Mouse (Mus musculus): ENCODE measurements around the gene Pear1. TPM values are rescaled to one million over a fixed set of nuclear protein-coding genes. Genes with fewer than 3 reads are reported as not detected.

The Pear1 gene
- polyA plus RNA-seq, 1 experiment from 2014 or later, result 5.7 TPM

- peaks cover 10% of the 10 kb centered on the region for H3K27me3 ChIP-seq
- ATAC-seq (ENCODE audit: insufficient read depth), result no peak
- no peaks in the 10 kb centered on the region for H3K36me3 ChIP-seq (replicated peaks)
- H3K27ac ChIP-seq (replicated peaks), result no peak overlapping the region
- 77% methylated on average over 25 of the region's 25 CpGs for WGBS (ENCODE audit: insufficient replicate concordance)
- no peaks in the 10 kb centered on the region for H3K4me1 ChIP-seq (replicated peaks)
- no peak overlapping the region for H3K9ac ChIP-seq
- no peaks in the 10 kb centered on the region for H3K9me3 ChIP-seq (replicated peaks)
- H3K4me2 ChIP-seq, result no peak overlapping the region
- no peak overlapping the region for H3K4me3 ChIP-seq (replicated peaks)
Observed at GRCm38 (mm10) chr3:87783282-87784023, 40.7 kb downstream of the Pear1 start.

GRCm38 (mm10) chr3:87779086-87779485 is 45.0 kb downstream of the Pear1 start:
- WGBS (ENCODE audit: insufficient replicate concordance), result 48% methylated on average over 2 of the region's 2 CpGs
- no peaks in the 10 kb centered on the region for H3K4me1 ChIP-seq (replicated peaks)
- no peak for ATAC-seq (ENCODE audit: insufficient read depth)

GRCm38 (mm10) chr3:87778283-87778682 is 45.8 kb downstream of the Pear1 start:
- 58% methylated on average over 23 of the region's 23 CpGs for WGBS (ENCODE audit: insufficient replicate concordance)
- no peak overlapping the region for H3K27ac ChIP-seq (replicated peaks)
- H3K4me3 ChIP-seq (replicated peaks), result no peak overlapping the region
- H3K4me2 ChIP-seq, result no peak overlapping the region
- no peaks in the 10 kb centered on the region for H3K9me3 ChIP-seq (replicated peaks)
- no peak overlapping the region for H3K9ac ChIP-seq
- ATAC-seq (ENCODE audit: insufficient read depth), result no peak
- no peaks in the 10 kb centered on the region; the same call in 1 of the 2 replicates for H3K4me1 ChIP-seq (replicated peaks)
- H3K27me3 ChIP-seq, result peaks cover 22% of the 10 kb centered on the region
- H3K36me3 ChIP-seq (replicated peaks), result no peaks in the 10 kb centered on the region

More at GRCm38 (mm10) chr3:87779086-87779485, 45.0 kb downstream of the Pear1 start:
- Histone ChIP-seq H3K4me2 (no peak overlapping the region), H3K27ac (replicated peaks) (no peak overlapping the region), H3K27me3 (peaks cover 22% of the 10 kb centered on the region), H3K9me3 (replicated peaks) (no peaks in the 10 kb centered on the region), H3K9ac (no peak overlapping the region), H3K4me3 (replicated peaks) (no peak overlapping the region), H3K36me3 (replicated peaks) (no peaks in the 10 kb centered on the region)

- peaks cover 37% of the 10 kb centered on the region for H3K27me3 ChIP-seq
- no peak overlapping the region for H3K27ac ChIP-seq (replicated peaks)
- ATAC-seq (ENCODE audit: insufficient read depth), result peak; percentile 51
- 21% methylated on average over 6 of the region's 6 CpGs for WGBS (ENCODE audit: insufficient replicate concordance)
- H3K9me3 ChIP-seq (replicated peaks), result no peaks in the 10 kb centered on the region
- H3K4me3 ChIP-seq (replicated peaks), result no peak overlapping the region
- peaks cover 4% of the 10 kb centered on the region for H3K4me1 ChIP-seq (replicated peaks)
- H3K4me2 ChIP-seq, result no peak overlapping the region
- H3K36me3 ChIP-seq (replicated peaks), result no peaks in the 10 kb centered on the region
- no peak overlapping the region for H3K9ac ChIP-seq
Observed at GRCm38 (mm10) chr3:87771088-87771487, 53.0 kb downstream of the Pear1 start.

- H3K4me2 ChIP-seq, result no peak overlapping the region
- peaks cover 5% of the 10 kb centered on the region for H3K4me1 ChIP-seq (replicated peaks)
- no peak for ATAC-seq (ENCODE audit: insufficient read depth)
- H3K9me3 ChIP-seq (replicated peaks), result no peaks in the 10 kb centered on the region
- H3K36me3 ChIP-seq (replicated peaks), result no peaks in the 10 kb centered on the region
- H3K4me3 ChIP-seq (replicated peaks), result no peak overlapping the region
- H3K9ac ChIP-seq, result no peak overlapping the region
- no peak overlapping the region for H3K27ac ChIP-seq (replicated peaks)
- peaks cover 42% of the 10 kb centered on the region for H3K27me3 ChIP-seq
- 1% methylated on average over 4 of the region's 4 CpGs for WGBS (ENCODE audit: insufficient replicate concordance)
Observed at GRCm38 (mm10) chr3:87770280-87770679, 53.8 kb downstream of the Pear1 start.

GRCm38 (mm10) chr3:87769506-87769905 is 54.6 kb downstream of the Pear1 start:
- no peaks in the 10 kb centered on the region for H3K36me3 ChIP-seq (replicated peaks)
- H3K4me2 ChIP-seq, result no peak overlapping the region
- no peak overlapping the region for H3K27ac ChIP-seq (replicated peaks)
- H3K4me1 ChIP-seq (replicated peaks), result peaks cover 12% of the 10 kb centered on the region
- H3K9ac ChIP-seq, result no peak overlapping the region
- 60% methylated on average over 8 of the region's 8 CpGs for WGBS (ENCODE audit: insufficient replicate concordance)
- ATAC-seq (ENCODE audit: insufficient read depth), result no peak
- peaks cover 49% of the 10 kb centered on the region for H3K27me3 ChIP-seq
- no peaks in the 10 kb centered on the region for H3K9me3 ChIP-seq (replicated peaks)
- H3K4me3 ChIP-seq (replicated peaks), result no peak overlapping the region

- Histone ChIP-seq H3K9me3 (replicated peaks) (no peaks in the 10 kb centered on the region), H3K4me3 (replicated peaks) (peak overlapping the region; percentile 47), H3K4me2 (peak overlapping the region; percentile 62), H3K27ac (replicated peaks) (peak overlapping the region; percentile 45; the same call in 1 of the 2 replicates), H3K36me3 (replicated peaks) (no peaks in the 10 kb centered on the region), H3K9ac (no peak overlapping the region), H3K27me3 (peaks cover 56% of the 10 kb centered on the region), H3K4me1 (replicated peaks) (peaks cover 12% of the 10 kb centered on the region)
- 2% methylated on average over 37 of the region's 37 CpGs for WGBS (ENCODE audit: insufficient replicate concordance)
- peak; percentile 40 for ATAC-seq (ENCODE audit: insufficient read depth)
Observed at GRCm38 (mm10) chr3:87768844-87769243, 55.3 kb downstream of the Pear1 start.

- WGBS (ENCODE audit: insufficient replicate concordance), result 20% methylated on average over 6 of the region's 6 CpGs
- Histone ChIP-seq H3K27ac (replicated peaks) (peak overlapping the region; percentile 45; the same call in 1 of the 2 replicates), H3K4me3 (replicated peaks) (peak overlapping the region; percentile 47), H3K4me1 (replicated peaks) (peaks cover 12% of the 10 kb centered on the region), H3K4me2 (peak overlapping the region; percentile 62), H3K27me3 (peaks cover 56% of the 10 kb centered on the region), H3K9ac (no peak overlapping the region), H3K36me3 (replicated peaks) (no peaks in the 10 kb centered on the region), H3K9me3 (replicated peaks) (no peaks in the 10 kb centered on the region)
- no peak for ATAC-seq (ENCODE audit: insufficient read depth)
Observed at GRCm38 (mm10) chr3:87768431-87768830, 55.7 kb downstream of the Pear1 start.

GRCm38 (mm10) chr3:87767764-87768163 is 56.3 kb downstream of the Pear1 start:
- H3K9ac ChIP-seq, result no peak overlapping the region

GRCm38 (mm10) chr3:87766284-87766667 is 57.8 kb downstream of the Pear1 start:
- ATAC-seq (ENCODE audit: insufficient read depth), result no peak
- Histone ChIP-seq H3K36me3 (replicated peaks) (no peaks in the 10 kb centered on the region), H3K27me3 (peaks cover 51% of the 10 kb centered on the region), H3K27ac (replicated peaks) (peak overlapping the region; percentile 66; the same call in 1 of the 2 replicates), H3K4me1 (replicated peaks) (peaks cover 17% of the 10 kb centered on the region), H3K4me2 (no peak overlapping the region), H3K9ac (no peak overlapping the region), H3K4me3 (replicated peaks) (no peak overlapping the region), H3K9me3 (replicated peaks) (no peaks in the 10 kb centered on the region)
- 47% methylated on average over 3 of the region's 3 CpGs for WGBS (ENCODE audit: insufficient replicate concordance)

More at GRCm38 (mm10) chr3:87767764-87768163, 56.3 kb downstream of the Pear1 start:
- peaks cover 12% of the 10 kb centered on the region for H3K4me1 ChIP-seq (replicated peaks)
- 0 out of 2 replicates have a peak overlapping the region, but pooled peaks have one; percentile 45 for H3K27ac ChIP-seq (replicated peaks)
- 42% methylated on average over 8 of the region's 8 CpGs for WGBS (ENCODE audit: insufficient replicate concordance)
- H3K4me3 ChIP-seq (replicated peaks), result peak overlapping the region; percentile 47
- no peaks in the 10 kb centered on the region for H3K36me3 ChIP-seq (replicated peaks)
- H3K4me2 ChIP-seq, result peak overlapping the region; percentile 62
- H3K9me3 ChIP-seq (replicated peaks), result no peaks in the 10 kb centered on the region
- no peak for ATAC-seq (ENCODE audit: insufficient read depth)
- peaks cover 56% of the 10 kb centered on the region for H3K27me3 ChIP-seq

GRCm38 (mm10) chr3:87765631-87766283 is 58.3 kb downstream of the Pear1 start:
- Histone ChIP-seq H3K27ac (replicated peaks) (peak overlapping the region; percentile 66), H3K36me3 (replicated peaks) (no peaks in the 10 kb centered on the region), H3K4me3 (replicated peaks) (no peak overlapping the region), H3K4me2 (0 out of 2 replicates have a peak overlapping the region, but pooled peaks have one; percentile 6), H3K27me3 (peaks cover 50% of the 10 kb centered on the region), H3K9ac (no peak overlapping the region), H3K4me1 (replicated peaks) (peaks cover 17% of the 10 kb centered on the region), H3K9me3 (replicated peaks) (no peaks in the 10 kb centered on the region)
- WGBS (ENCODE audit: insufficient replicate concordance), result 47% methylated on average over 5 of the region's 5 CpGs
- ATAC-seq (ENCODE audit: insufficient read depth), result no peak
